Mouse (Mus musculus) kidney, adult 2 months (tissue): ENCODE results near the gene Cacng7.

Experiments used
- CTCF ChIP-seq: fragments of 200-500 bp; conservative IDR thresholded peaks from 2 replicates; pipeline ENCODE4 v1.5.1; 2011; ENCODE audit warnings: low read depth, mild to moderate bottlenecking, control low read depth, low read length, moderate library complexity, mixed read lengths; ENCODE audit not compliant: insufficient read depth, insufficient read length
- POLR2A ChIP-seq: fragments of 200-500 bp; IDR thresholded peaks from one replicate; pipeline ENCODE4 v1.6.1; 2011; ENCODE audit warnings: low read depth, low read length, control low read depth

DNA sequence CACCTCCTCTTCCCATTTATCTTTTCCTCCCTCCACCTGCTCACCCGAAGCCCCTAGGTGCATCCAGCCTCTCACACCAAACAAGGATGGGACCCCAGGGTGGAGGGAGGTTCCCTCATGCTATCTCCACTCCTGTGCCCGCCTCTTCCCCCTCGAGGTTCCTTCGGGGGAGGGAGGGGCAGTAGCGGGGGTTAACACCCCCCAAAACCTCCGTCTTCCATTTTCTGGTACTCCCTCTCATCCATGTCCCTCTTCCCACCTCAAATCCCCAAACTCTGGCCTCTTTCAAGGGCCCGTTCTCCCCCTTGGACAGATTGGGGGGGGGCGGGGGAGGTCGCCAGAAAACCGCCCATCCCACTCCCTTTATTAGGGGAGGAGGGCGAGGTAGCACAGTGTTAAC, 34.8 kb downstream of the Cacng7 start:
- TF ChIP-seq CTCF: no peak
- TF ChIP-seq POLR2A: no peak
